Mouse (Mus musculus) CH12.LX (cell line): ENCODE data around the gene Sh3bp5. TPM values are rescaled to one million over a fixed set of nuclear protein-coding genes. Genes with fewer than 3 reads are reported as not detected.

Experiments used
- DNase-seq: peaks from one replicate; pipeline ENCODE4 v3.0.0-alpha.2; 2013; ENCODE audit errors: extremely low read depth
- H3K27ac ChIP-seq: 2 replicates; pipeline ENCODE4 v1.5.1; 2012; ENCODE audit warnings: low read depth, mild to moderate bottlenecking, control low read depth, moderate library complexity; ENCODE audit not compliant: insufficient read depth
- H3K27me3 ChIP-seq: replicated peaks from 2 replicates; pipeline ENCODE3; 2012; ENCODE audit warnings: inconsistent platforms
- H3K36me3 ChIP-seq, 2 experiments: replicated peaks in 1 of 2; 2 replicates each; pipeline versions ENCODE3 to v1.6.1; 2012; ENCODE audit warnings: inconsistent platforms in 1 of 2, low read length in 1 of 2, mild to moderate bottlenecking in 1 of 2, mixed read lengths in 1 of 2, moderate library complexity in 1 of 2; ENCODE audit not compliant: control insufficient read depth in 1 of 2, insufficient read depth in 1 of 2
- H3K4me1 ChIP-seq, 2 experiments: 2 replicates each; pipeline ENCODE4 v1.6.1; 2012; ENCODE audit warnings: inconsistent platforms in 1 of 2, moderate library complexity in 1 of 2; ENCODE audit not compliant: insufficient read depth in 2 of 2, control insufficient read depth in 1 of 2
- H3K4me2 ChIP-seq: 2 replicates; pipeline ENCODE4 v1.6.1; 2012; ENCODE audit warnings: low read depth, mild to moderate bottlenecking, control low read depth; ENCODE audit not compliant: poor library complexity, insufficient read depth, severe bottlenecking
- H3K4me3 ChIP-seq, 3 experiments: fragments of 150-350 bp in 1 of 3; sonication (generic) in 1 of 3; replicated peaks in 1 of 3; 2 replicates each; pipeline versions ENCODE3 to v1.5.1; 2011 to 2012; ENCODE audit warnings: low read depth in 2 of 3, low read length in 2 of 3, mild to moderate bottlenecking in 2 of 3, moderate library complexity in 2 of 3, control low read depth in 1 of 3, improper control_type of control experiment in 1 of 3, inconsistent platforms in 1 of 3, mixed read lengths in 1 of 3; ENCODE audit not compliant: poor library complexity in 1 of 3
- H3K79me2 ChIP-seq: replicated peaks from 2 replicates; pipeline ENCODE4 v1.6.1; 2012; ENCODE audit warnings: mild to moderate bottlenecking, moderate library complexity; ENCODE audit not compliant: control insufficient read depth, poor library complexity, insufficient read depth, severe bottlenecking; ENCODE audit errors: extremely low read depth
- H3K9ac ChIP-seq: 2 replicates; pipeline ENCODE4 v1.6.1; 2012; ENCODE audit warnings: low read depth, mild to moderate bottlenecking, control low read depth, moderate library complexity; ENCODE audit not compliant: insufficient read depth
- H3K9me3 ChIP-seq: replicated peaks from 2 replicates; pipeline ENCODE3; 2012; ENCODE audit warnings: low read length, inconsistent platforms, mixed read lengths
- CHD1 ChIP-seq: IDR thresholded peaks from 2 replicates; pipeline ENCODE4 v1.6.1; 2012; ENCODE audit warnings: low read depth, low read length, improper control_type of control experiment, inconsistent platforms
- CHD2 ChIP-seq: IDR thresholded peaks from 2 replicates; pipeline ENCODE4 v1.6.1; 2011; ENCODE audit warnings: low read length, improper control_type of control experiment
- E2F4 ChIP-seq: IDR thresholded peaks from 2 replicates; pipeline ENCODE4 v1.6.1; 2011; ENCODE audit warnings: low read depth, low read length, improper control_type of control experiment; ENCODE audit not compliant: insufficient replicate concordance
- ELF1 ChIP-seq: IDR thresholded peaks from 2 replicates; pipeline ENCODE4 v1.6.1; 2014; ENCODE audit warnings: low read depth, mild to moderate bottlenecking, inconsistent platforms, low read length, improper control_type of control experiment
- EP300 ChIP-seq: IDR thresholded peaks from 2 replicates; pipeline ENCODE4 v1.6.1; 2011; ENCODE audit warnings: low read length, improper control_type of control experiment
- GABPA ChIP-seq: IDR thresholded peaks from 2 replicates; pipeline ENCODE4 v1.6.1; 2012; ENCODE audit warnings: low read depth, low read length, improper control_type of control experiment, inconsistent platforms; ENCODE audit not compliant: insufficient replicate concordance
- HCFC1 ChIP-seq: IDR thresholded peaks from 2 replicates; pipeline ENCODE4 v1.6.1; 2012; ENCODE audit warnings: low read depth, mild to moderate bottlenecking, inconsistent platforms, low read length, improper control_type of control experiment
- IRF4 ChIP-seq: IDR thresholded peaks from 2 replicates; pipeline ENCODE4 v1.6.1; 2014; ENCODE audit warnings: low read depth, mild to moderate bottlenecking, inconsistent platforms, low read length, improper control_type of control experiment
- JUND ChIP-seq: conservative IDR thresholded peaks from 2 replicates; pipeline ENCODE4 v1.6.1; 2011; ENCODE audit warnings: low read depth, low read length, improper control_type of control experiment
- MAFK ChIP-seq: IDR thresholded peaks from 2 replicates; pipeline ENCODE4 v1.6.1; 2011; ENCODE audit warnings: low read length, improper control_type of control experiment; ENCODE audit not compliant: insufficient replicate concordance
- MAZ ChIP-seq: IDR thresholded peaks from 2 replicates; pipeline ENCODE4 v1.6.1; 2012; ENCODE audit warnings: low read depth, mild to moderate bottlenecking, inconsistent platforms, low read length, improper control_type of control experiment, moderate library complexity
- MXI1 ChIP-seq: IDR thresholded peaks from 2 replicates; pipeline ENCODE4 v1.6.1; 2011; ENCODE audit warnings: mild to moderate bottlenecking, low read depth, low read length, improper control_type of control experiment
- MYC ChIP-seq: IDR thresholded peaks from 2 replicates; pipeline ENCODE4 v1.6.1; 2011; ENCODE audit warnings: low read depth, mild to moderate bottlenecking, improper control_type of control experiment, low read length
- NELFE ChIP-seq: IDR thresholded peaks from 2 replicates; pipeline ENCODE4 v1.6.1; 2011; ENCODE audit warnings: low read depth, low read length, improper control_type of control experiment
- NRF1 ChIP-seq: IDR thresholded peaks from 2 replicates; pipeline ENCODE4 v1.6.1; 2014; ENCODE audit warnings: low read depth, mild to moderate bottlenecking, inconsistent platforms, low read length, improper control_type of control experiment, moderate library complexity
- PAX5 ChIP-seq: IDR thresholded peaks from 2 replicates; pipeline ENCODE4 v1.6.1; 2012; ENCODE audit warnings: low read length, inconsistent platforms, mixed read lengths
- POLR2A ChIP-seq: IDR thresholded peaks from 2 replicates; pipeline ENCODE4 v1.6.1; 2011; ENCODE audit warnings: low read depth, mild to moderate bottlenecking, improper control_type of control experiment, low read length
- RCOR1 ChIP-seq: conservative IDR thresholded peaks from 2 replicates; pipeline ENCODE4 v1.6.1; 2012; ENCODE audit warnings: low read depth, mild to moderate bottlenecking, inconsistent platforms, low read length, improper control_type of control experiment
- SIN3A ChIP-seq: IDR thresholded peaks from 2 replicates; pipeline ENCODE4 v1.6.1; 2012; ENCODE audit warnings: low read length, improper control_type of control experiment, inconsistent platforms
- TCF12 ChIP-seq: IDR thresholded peaks from 2 replicates; pipeline ENCODE4 v1.6.1; 2014; ENCODE audit warnings: low read depth, mild to moderate bottlenecking, inconsistent platforms, low read length, improper control_type of control experiment
- UBTF ChIP-seq: IDR thresholded peaks from 2 replicates; pipeline ENCODE4 v1.6.1; 2012; ENCODE audit warnings: low read depth, mild to moderate bottlenecking, inconsistent platforms, low read length, improper control_type of control experiment, moderate library complexity
- USF1 ChIP-seq: IDR thresholded peaks from 2 replicates; pipeline ENCODE4 v1.6.1; 2014; ENCODE audit warnings: low read depth, mild to moderate bottlenecking, inconsistent platforms, low read length, improper control_type of control experiment
- USF2 ChIP-seq: conservative IDR thresholded peaks from 2 replicates; pipeline ENCODE4 v1.6.1; 2011; ENCODE audit warnings: low read depth, low read length, improper control_type of control experiment
- ZC3H11A ChIP-seq: IDR thresholded peaks from 2 replicates; pipeline ENCODE4 v1.6.1; 2012; ENCODE audit warnings: low read depth, mild to moderate bottlenecking, inconsistent platforms, low read length, improper control_type of control experiment
- ZKSCAN1 ChIP-seq: IDR thresholded peaks from 2 replicates; pipeline ENCODE4 v1.6.1; 2012; ENCODE audit warnings: low read depth, inconsistent platforms, low read length, improper control_type of control experiment, borderline replicate concordance
- ZNF384 ChIP-seq: IDR thresholded peaks from 2 replicates; pipeline ENCODE4 v1.6.1; 2012; ENCODE audit warnings: low read depth, low read length, improper control_type of control experiment, inconsistent platforms
- dilution Hi-C: fragments of 300-500 bp; cut with MboI; formaldehyde crosslinking; loops from 2 replicates; pipeline ENCODE4 v1.14.3; 2020; ENCODE audit warnings: low sequenced_read_pairs; ENCODE audit not compliant: extremely low pct_unique_long_range_greater_than_20kb, extremely low pct_ligation_motif_present
- in situ Hi-C: fragments of 300-500 bp; cut with MboI; formaldehyde crosslinking; loops from 3 replicates; pipeline ENCODE4 v1.14.3; 2019; ENCODE audit warnings: low sequenced_read_pairs, low pct_ligation_motif_present, low pct_unique_long_range_greater_than_20kb, mixed read lengths
- polyA plus RNA-seq: library from polyadenylated mRNA; unstranded; fragments of >175 nt; gene quantifications from 2 replicates; pipeline ENCODE4 v1.2.1, GENCODE M21; 2012; ENCODE audit warnings: low read depth; ENCODE audit not compliant: insufficient read length
- total RNA-seq, 2 experiments: library from RNA; depleted of rRNA; stranded (reverse); fragments of 300-350 nt in 1 of 2; fragments of >200 nt in 1 of 2; gene quantifications; 2 replicates each; pipeline ENCODE4 v1.2.3; 2012 to 2014

Sh3bp5 gene
- total and polyA plus RNA-seq, 3 experiments, result 57.4 to 158 (median 64.6) TPM

DNA sequence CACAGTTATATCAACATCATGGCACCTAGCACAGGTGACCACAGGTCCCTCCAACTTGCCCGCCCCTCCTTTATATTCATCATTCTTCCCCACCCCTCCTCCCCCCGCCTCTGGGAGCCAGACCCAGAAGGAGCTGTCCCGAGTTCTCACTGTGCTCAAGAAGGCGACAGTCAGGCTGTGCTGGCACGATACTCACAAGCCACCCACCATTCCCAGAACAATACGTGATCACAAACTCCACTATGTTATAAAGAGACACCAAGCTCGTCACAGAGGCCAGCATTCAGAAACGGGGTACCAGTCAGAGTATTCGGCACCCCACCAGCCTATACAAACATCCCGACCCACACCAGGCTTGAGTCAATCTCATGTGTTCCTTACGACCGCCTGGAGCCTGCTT is 38.5 kb downstream of the Sh3bp5 start:
- Histone ChIP-seq H3K4me3 (no peak overlapping the region), H3K27ac (peak overlapping the region; percentile 76), H3K4me2 (no peak overlapping the region), H3K4me1 (peaks cover 48 to 92% of the 10 kb centered on the region in 2 experiments), H3K79me2 (peaks cover 37% of the 10 kb centered on the region), H3K9me3 (peaks cover 16% of the 10 kb centered on the region), H3K9ac (no peak overlapping the region)
- dilution Hi-C loops, result no loop called here
- TF ChIP-seq MAFK (no peak), JUND (no peak), HCFC1 (no peak), MYC (no peak), IRF4 (no peak), ZNF384 (no peak), PAX5 (no peak), EP300 (no peak), SIN3A (no peak), USF2 (no peak), ZKSCAN1 (no peak), POLR2A (no peak), UBTF (no peak)
- TF ChIP-seq, all 38 proteins: peak for 0
- peaks cover 60 to 100% of the 10 kb centered on the region in 2 experiments for H3K36me3 ChIP-seq
- DNase-seq, result no peak
- H3K27me3 ChIP-seq, result no peaks in the 10 kb centered on the region
- in situ Hi-C loops, result no loop called here

DNA sequence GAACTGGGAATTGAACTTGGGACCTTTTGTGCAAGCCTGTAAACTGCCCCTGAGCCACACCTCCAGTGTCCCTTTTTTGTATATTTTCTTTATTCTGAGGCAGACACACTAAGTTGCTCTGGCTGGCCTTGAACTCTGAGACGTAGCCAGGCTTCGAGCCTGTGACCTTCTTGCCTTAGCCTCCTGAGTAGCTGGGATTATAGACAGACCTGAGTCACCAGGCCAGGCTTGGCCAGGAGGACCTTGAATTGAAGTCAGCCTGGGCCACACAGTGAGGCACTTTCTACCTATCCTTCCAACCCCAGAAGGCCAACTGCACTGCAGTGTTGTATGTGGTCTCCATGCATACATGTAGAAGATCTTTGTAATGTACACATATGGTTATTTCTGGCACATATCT is 39.5 kb downstream of the Sh3bp5 start:
- TF ChIP-seq NRF1, result no peak
- TF ChIP-seq MXI1, result no peak
- no peak for TF ChIP-seq ZKSCAN1
- no peak for TF ChIP-seq ZC3H11A
- no peak for TF ChIP-seq GABPA
- no peak for TF ChIP-seq E2F4
- no peak for TF ChIP-seq SIN3A
- no peak for TF ChIP-seq ELF1
- TF ChIP-seq TCF12, result no peak
- TF ChIP-seq NELFE, result no peak
- TF ChIP-seq CHD2, result no peak
- no peak for TF ChIP-seq IRF4
- TF ChIP-seq USF1, result no peak
- TF ChIP-seq RCOR1, result no peak
- TF ChIP-seq ZNF384, result no peak
- TF ChIP-seq EP300, result no peak
- TF ChIP-seq MAZ, result no peak
- TF ChIP-seq CHD1, result no peak
- Histone ChIP-seq H3K9ac (no peak overlapping the region), H3K27ac (no peak overlapping the region), H3K4me3 (no peak overlapping the region), H3K36me3 (peaks cover 64 to 99% of the 10 kb centered on the region in 2 experiments), H3K4me1 (peaks cover 48 to 92% of the 10 kb centered on the region in 2 experiments), H3K9me3 (peaks cover 16% of the 10 kb centered on the region), H3K79me2 (peaks cover 40% of the 10 kb centered on the region), H3K27me3 (no peaks in the 10 kb centered on the region), H3K4me2 (no peak overlapping the region)
- in situ Hi-C loops (no loop called here), dilution Hi-C loops (no loop called here)
- no peak for DNase-seq
